ENCODE assay signal across 16 mouse cellular contexts in the genomic region with DNA sequence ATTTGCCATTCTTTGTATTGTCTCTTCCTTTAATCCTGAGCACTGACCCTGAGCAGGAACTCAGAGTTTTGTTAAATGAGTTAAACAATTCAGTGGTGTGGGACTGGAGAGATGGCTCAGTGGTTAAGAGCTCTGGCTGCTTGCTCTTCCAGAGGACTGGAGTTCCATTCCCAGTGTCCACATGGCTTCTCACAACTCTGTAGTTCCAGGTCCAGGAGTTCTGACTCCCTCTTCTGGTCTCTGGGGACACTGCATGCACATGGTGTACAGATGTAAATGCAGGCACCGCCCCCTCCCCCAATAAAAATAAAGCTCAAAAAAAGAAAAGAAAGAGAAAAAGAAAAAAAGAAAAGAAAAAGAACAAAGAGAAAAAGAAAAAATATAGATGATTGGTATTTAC. TPM values are rescaled to one million over a fixed set of nuclear protein-coding genes. Genes with fewer than 3 reads are reported as not detected.
"Had no signal": no experiment of that assay in that cellular context is flagged by ENCODE, and none has a peak within 500 bp of the region (broad histone marks: within the 10 kb centered on the region; RNA-seq: fewer than 3 reads in every experiment).

No protein-coding gene starts in this region.

- H3K4me3 ChIP-seq: limb, embryonic 15.5 days; neural tube, embryonic 12.5 days had no signal

- H3K9me3 ChIP-seq: limb, embryonic 15.5 days had no signal

- H3K36me3 ChIP-seq: limb, embryonic 15.5 days; neural tube, embryonic 12.5 days had no signal

- DNase-seq: kidney, postnatal 10 days; lung, adult 18-20 months; lung, postnatal 36 days; midbrain, embryonic 14.5 days; thymus, adult 18-20 months; thymus, postnatal 36 days had no signal

- H3K4me2 ChIP-seq: limb, embryonic 15.5 days; neural tube, embryonic 12.5 days had no signal

- H3K27ac ChIP-seq: limb, embryonic 15.5 days; liver, embryonic 14.5 days; neural tube, embryonic 12.5 days had no signal

- H3K4me1 ChIP-seq: limb, embryonic 15.5 days; neural tube, embryonic 12.5 days had no signal

- H3K9ac ChIP-seq: limb, embryonic 15.5 days; liver, embryonic 14.5 days; neural tube, embryonic 12.5 days had no signal

- ATAC-seq: lung, postnatal 0 days had no signal

- H3K27me3 ChIP-seq: limb, embryonic 15.5 days; neural tube, embryonic 12.5 days had no signal

RNA-seq across cellular contexts. Expression of gene Nr5a2, which starts 43.6 kb away (rescaled TPM):
- total RNA-seq: layer of hippocampus, adult 8-10 months; layer of hippocampus, postnatal 25 days; left cerebral cortex, postnatal 25 days; megakaryocyte progenitor cell, adult 5-6 weeks; monocyte, adult 5-6 weeks; neutrophil, adult 5-6 weeks had no signal
